Mouse (Mus musculus) bone marrow macrophage, adult 2 months (primary cell): Measurements from ENCODE around the gene Olfr1264.

Experiments
- CTCF ChIP-seq: IDR thresholded peaks from 2 replicates; pipeline ENCODE4 v1.5.1; 2012; ENCODE audit warnings: low read depth, mild to moderate bottlenecking, low read length, moderate library complexity
- POLR2A ChIP-seq: IDR thresholded peaks from 2 replicates; pipeline ENCODE4 v1.6.1; 2012; ENCODE audit warnings: mild to moderate bottlenecking, low read depth, low read length, borderline replicate concordance

DNA sequence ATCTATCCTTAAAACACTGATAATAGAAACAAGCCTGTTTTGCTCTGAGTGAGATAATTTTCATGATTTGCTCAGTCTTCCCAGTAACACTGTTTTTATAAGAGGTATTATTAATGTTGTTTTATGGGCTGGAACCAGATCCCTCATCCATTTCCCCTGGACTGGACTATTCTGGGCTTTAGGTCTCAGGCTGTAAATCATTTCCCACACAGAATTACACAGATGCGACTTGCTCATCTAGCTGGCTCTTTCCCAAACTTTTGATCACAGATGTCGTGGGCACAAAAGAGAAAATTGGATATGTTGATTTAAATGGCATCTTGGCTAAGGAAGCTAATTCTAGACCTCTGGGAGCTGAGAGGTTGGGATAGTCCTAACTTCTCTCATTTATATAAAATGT lies 51.2 kb downstream of the Olfr1264 start, which contains the start of gene Olfr1260:
- TF ChIP-seq POLR2A (no peak), CTCF (no peak)
